Mouse (Mus musculus) regulatory T cell (primary cell): ENCODE data around the gene Npr2.

Source experiments
- in situ Hi-C: fragments of 300-600 bp; cut with MboI, MseI; formaldehyde crosslinking; loops from one replicate; pipeline ENCODE4 v1.15.1; 2025; ENCODE audit warnings: high pct_unique_total_duplicates

The Npr2 gene

GRCm38 (mm10) chr4:43629106-43629817 is 2.5 kb upstream of the Npr2 start:
- in situ Hi-C loops = no loop called here

- in situ Hi-C loops = no loop called here
Observed at GRCm38 (mm10) chr4:43630030-43630581, 1.6 kb upstream of the Npr2 start.

- in situ Hi-C loops = no loop called here
Observed at GRCm38 (mm10) chr4:43630671-43631045, 1.1 kb upstream of the Npr2 start.

- in situ Hi-C loops = no loop called here
Observed at GRCm38 (mm10) chr4:43631956-43632920, 503 bp downstream of the Npr2 start.

GRCm38 (mm10) chr4:43633296-43633695 is 1.6 kb downstream of the Npr2 start:
- in situ Hi-C loops = no loop called here

DNA sequence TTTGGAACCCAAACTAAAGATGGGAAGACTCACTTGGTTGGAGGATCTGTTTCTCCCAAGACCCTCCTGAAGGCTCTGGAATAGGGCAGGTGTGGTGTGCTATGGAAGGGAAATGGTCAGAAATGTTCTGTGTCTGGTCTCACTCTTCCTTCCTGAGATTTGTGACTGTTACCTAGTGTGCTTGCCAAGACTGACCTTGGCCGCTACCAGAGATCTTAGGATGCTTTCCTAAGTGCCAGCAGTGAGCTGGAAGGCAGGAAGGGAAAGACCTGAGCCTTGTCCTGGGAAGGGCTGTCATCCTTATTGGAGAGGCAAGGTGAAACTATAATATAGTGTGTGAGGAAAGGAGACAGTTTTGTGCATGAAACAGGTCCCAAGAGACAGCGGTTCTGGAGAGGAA is 2.0 kb downstream of the Npr2 start:
- in situ Hi-C loops = no loop called here

DNA sequence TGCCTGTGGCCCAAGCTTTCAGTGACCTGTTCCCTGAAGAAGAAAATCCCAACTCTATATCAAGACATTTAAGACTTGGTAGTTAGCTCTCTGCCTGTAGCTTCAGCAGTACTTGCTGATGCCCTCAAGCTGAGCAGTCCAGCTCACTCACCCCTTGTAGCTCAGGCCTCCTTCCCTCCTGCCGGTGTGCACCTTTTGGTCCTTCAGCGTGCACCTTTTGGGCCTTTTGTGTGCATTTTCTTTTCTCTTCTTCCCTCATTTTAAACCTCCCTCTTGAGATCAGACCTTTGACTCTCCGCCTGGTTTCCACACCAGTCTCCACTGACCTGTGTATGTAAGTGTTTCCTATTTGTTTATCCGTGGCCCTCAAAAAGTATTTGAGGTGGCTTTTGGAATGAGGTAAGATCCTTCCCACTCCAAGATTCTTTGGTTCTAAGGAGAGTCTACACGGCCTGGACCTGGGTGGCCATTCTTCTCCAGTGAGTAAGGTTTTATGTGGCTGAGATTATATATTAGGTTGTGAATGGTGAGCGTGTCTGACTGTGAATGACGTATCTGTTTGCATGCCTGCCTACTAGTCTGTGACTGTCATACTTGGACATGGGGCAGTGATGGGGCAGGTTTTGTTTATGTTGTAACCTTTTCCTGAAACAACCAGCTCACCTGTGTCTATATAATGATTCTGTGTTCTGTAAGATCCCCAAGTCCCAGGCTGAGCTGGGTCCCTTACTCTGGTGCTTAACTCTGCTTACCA is 3.1 kb downstream of the Npr2 start:
- in situ Hi-C loops = loop anchor here (5.0 kb wide), 1 partner anchor 83 kb away; no protein-coding TSS in a partner anchor

- in situ Hi-C loops = loop anchor here (5.0 kb wide), 1 partner anchor 81 kb away; no protein-coding TSS in a partner anchor
Observed at GRCm38 (mm10) chr4:43636751-43637150, 5.0 kb downstream of the Npr2 start.

DNA sequence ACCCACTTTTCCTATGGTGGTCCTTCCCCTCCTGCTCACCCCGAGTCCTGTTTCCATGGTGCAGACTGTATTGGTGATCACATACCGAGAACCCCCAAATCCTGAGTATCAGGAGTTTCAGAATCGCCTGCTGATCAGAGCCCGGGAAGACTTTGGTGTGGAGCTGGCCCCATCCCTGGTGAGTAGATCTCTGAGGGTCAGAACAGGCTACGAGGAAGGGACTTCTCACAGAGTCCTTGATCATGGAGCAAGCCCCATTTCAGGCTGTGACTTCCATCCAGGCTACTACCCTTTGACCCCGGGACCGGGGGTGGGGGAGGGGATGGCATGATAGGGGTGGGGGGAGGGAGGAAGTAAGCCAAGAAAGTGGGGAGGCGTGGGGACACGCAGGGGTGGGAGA is 8.3 kb downstream of the Npr2 start:
- in situ Hi-C loops = no loop called here

DNA sequence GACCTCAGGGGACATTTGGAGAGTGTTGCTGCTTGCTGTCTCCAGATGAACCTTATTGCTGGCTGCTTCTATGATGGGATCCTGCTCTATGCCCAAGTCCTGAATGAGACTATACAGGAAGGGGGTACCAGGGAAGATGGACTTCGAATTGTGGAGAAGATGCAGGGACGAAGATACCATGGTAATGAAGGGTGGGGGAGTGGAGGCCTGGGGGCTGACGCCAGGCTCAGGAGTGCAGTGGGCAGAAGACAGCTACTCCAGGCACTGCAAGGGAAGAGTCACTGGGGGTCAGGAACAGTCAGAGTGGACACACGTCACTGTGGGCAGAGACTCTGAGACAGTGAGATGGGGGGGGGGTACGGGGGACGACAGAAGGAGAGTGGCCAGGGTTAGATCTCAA is 8.8 kb downstream of the Npr2 start:
- in situ Hi-C loops = no loop called here

- in situ Hi-C loops = loop anchor here (10.0 kb wide), 1 partner anchor 225 kb away; the partner anchor contains the start of gene Fam166b
Observed at GRCm38 (mm10) chr4:43649783-43650182, 18.0 kb downstream of the Npr2 start.

DNA sequence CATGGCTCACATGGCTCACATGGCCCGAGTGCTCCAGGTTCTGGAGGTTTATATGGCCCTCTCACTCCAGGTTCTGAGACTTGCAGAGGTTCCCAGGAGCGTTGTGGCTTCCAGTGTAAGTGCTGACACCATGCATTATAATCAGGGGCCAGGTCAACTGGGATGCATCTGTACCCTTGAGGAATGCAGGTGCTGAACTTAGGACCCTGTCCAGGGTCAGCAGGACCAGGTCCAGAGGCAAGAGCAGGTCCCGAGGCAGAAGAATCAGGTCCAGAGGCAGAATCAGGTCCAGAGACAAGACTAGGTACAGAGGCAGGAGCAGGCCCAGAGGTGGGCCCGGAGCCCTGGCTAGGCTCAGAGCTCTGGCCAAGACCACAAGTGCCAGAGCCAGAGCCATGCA is 21.0 kb downstream of the Npr2 start:
- in situ Hi-C loops = loop anchor here (10.0 kb wide), 1 partner anchor 228 kb away; the partner anchor contains the start of gene Fam166b

- in situ Hi-C loops = loop anchor here (10.0 kb wide), 1 partner anchor 229 kb away; the partner anchor contains the start of gene Fam166b
Observed at GRCm38 (mm10) chr4:43653161-43654015, 21.7 kb downstream of the Npr2 start, which contains the start of gene Spag8. Gene Spag8, minus strand, starts transcription at chr4:43653594.

DNA sequence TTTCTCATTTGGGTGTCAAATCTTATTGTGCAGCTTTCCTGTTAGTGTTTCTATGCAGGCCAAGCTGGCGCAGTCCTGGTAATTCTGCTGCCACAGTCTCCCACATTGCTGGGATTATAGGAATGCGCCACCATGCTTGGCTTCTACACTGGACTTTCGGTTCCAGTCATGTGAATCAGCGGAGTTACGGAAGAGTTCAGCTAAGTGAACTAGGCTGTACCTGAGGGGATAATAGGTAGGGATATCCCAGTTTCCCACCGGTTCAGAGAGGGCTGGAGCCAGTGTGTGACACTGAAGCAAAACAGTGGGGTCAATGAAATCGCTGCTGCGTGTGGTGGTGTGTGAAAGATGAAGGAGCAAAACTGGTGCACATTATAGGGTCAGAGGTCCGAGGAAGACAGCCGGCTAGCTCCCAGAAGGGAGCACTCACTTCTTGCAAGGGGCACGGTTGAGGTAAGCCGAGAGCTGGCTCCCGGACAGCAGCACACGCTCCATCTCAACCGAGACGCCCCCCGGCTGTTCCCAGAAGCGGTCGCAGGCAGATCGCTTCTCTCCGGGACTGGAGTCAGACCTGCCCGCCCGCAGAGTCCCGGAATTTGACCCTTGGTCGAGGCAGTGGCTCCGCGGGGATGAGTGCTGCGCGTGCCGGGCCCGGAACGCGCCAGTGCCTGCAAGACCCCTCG is 24.1 kb downstream of the Npr2 start:
- in situ Hi-C loops = loop anchor here (5.0 to 10.0 kb wide), 2 partner anchors 78 to 231 kb away; partner anchors contain the start of genes Fam166b, Gba2 and Rgp1

DNA sequence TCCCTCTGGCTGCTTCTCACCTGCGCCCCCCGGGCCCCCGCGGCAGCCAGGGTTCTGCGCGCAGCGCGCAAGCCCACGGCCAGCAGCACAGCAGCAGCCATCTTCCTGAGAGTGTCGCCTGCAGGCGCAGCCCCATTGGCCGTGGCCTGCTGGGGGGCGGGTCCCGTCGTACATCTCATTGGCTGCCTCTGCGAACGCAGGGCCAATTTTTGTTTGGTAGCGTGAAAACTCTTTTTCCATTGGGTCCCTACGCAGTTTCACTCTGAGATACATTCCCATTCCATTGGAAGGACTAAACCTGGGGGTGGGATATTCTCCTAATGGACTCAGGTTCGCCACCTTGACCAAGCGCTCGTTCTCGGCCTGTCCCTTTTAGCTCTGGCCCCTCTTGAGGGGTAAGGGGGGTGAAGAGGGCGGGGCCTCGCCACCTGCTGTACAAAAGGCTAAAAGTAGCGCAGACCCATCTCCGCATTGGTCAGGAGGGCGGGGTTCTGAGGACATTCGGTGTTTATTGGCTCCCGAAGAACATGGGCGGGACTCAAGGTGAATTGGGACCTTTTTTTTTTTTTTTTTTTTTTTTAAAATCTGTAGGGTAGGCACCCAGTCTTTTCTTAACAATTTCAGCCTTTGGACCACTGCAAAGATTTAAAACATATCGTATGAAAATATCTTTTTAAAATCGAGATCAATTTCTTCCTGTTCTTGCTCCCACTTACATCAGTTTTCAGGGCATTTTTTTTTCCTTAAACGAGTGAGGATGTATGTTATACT is 24.8 kb downstream of the Npr2 start, which contains the start of gene Hint2:
TSS of gene Hint2 (minus strand) at position 128 of the 771 bp plus-strand sequence.
- in situ Hi-C loops = loop anchor here (5.0 to 10.0 kb wide), 2 partner anchors 79 to 232 kb away; partner anchors contain the start of genes Fam166b, Gba2 and Rgp1

DNA sequence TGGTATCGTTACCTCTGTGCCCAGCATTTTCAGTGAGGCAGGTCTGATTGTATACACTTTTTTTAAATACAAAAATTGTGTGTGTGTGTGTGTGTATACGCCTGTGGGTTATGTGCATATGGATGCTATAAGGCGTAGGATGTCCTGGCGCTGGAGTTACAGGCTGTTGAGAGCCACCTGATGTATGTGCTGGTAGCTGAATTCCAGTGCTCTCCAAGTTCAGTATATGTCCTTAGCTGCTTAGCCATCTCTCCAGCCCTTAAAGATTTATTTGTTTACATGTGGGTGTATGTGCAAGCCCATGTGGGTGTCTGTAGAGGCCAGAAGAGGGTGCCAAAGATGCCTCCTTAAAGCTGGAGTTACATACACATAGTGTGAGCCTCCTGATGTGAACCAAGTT is 25.4 kb downstream of the Npr2 start:
- in situ Hi-C loops = loop anchor here (5.0 to 10.0 kb wide), 2 partner anchors 80 to 232 kb away; partner anchors contain the start of genes Fam166b, Gba2 and Rgp1

DNA sequence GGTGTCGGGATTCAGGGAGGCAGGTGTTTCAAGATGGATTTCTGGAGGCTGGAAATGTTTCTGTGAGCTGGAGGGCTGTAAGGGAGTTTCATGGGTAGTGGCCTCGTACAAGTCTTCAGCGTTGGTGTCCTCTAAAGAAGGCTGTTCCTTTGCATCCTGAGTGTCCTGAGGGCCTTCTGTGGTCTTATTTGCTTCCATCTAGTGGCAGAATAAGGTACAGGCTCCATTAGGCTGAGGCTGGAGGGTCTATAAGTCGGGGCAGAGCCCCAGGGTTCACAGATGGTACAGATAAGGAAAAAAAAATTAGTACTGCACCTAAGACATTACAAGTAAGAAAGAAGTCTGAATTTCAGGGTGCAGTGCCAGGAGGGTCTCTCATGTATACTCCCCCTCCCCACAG is 34.7 kb downstream of the Npr2 start:
- in situ Hi-C loops = no loop called here

DNA sequence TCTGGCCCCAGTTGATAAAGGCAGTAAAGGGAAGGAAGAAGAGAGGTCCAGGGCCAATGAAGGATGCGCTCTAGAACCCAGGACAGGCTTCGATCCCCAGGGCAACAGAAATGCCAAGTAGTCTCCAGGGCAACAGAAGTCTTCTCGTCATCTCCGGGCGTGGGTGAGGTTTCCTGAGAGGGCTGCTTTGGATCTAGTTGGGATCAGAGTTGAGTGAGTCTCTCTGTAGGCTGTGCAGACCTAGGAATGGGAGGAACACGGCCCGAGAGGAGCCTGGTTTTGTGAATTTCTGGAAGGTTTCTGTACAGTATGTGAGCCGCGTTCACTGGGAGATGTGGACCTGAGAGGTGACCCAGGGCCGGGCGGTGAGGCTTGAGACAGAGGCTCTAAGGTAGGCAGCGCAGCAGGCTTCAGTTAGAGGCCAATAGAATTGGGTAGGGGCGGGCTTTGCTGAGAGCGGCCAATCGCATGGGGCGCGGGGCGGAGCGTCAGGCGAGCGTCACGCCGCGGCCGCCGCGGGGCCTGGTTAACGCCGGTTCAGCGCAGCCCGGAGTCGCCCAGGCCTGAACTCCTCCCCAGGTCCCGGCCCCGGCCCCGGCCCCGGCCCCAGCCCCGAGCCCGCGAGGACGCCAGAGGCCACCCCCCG is 37.2 kb downstream of the Npr2 start, which contains the start of the genes Tmem8b and Fam221b:
TSS of gene Tmem8b (plus strand) at position 190 of the 646 bp plus-strand sequence.
TSS of gene Fam221b (minus strand) at position 364 of the 646 bp plus-strand sequence.
- in situ Hi-C loops = no loop called here
